Mouse (Mus musculus) right cerebral cortex, postnatal 25 days (tissue): ENCODE data around the gene Nudt3.
"Not testable (repeated sequence)": the region's sequence is repeated elsewhere in the genome, so short reads cannot be mapped to it uniquely, and the experiment has no call there.

Experiments
- DNase-seq: peaks from one replicate; pipeline ENCODE4 v3.0.0; 2022

Nudt3 gene

DNA sequence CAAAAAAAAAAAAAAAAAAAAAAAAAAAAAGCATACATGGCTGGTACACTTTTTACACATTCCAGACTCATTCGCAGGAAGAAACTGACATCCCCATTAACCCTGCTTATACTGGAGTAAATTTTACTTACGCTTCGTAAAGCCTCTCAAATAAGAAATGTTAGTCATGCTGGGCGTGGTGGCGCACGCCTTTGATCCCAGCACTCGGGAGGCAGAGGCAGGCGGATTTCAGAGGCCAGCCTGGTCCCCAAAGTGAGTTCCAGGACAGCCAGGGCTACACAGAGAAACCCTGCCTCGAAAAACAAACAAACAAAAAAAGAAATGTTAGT, 12.2 kb upstream of the Nudt3 start:
- DNase-seq, result not testable (repeated sequence)

- DNase-seq, result peak; percentile 90
These were observed 11.7 kb upstream of the Nudt3 start, which contains the start of gene RPS10-NUDT3 for GRCm38 (mm10) chr17:27634871-27635574. Gene RPS10-NUDT3 (minus strand): TSS chr17:27635222.

- DNase-seq, result peak; percentile 64
These were observed 6.1 kb upstream of the Nudt3 start for GRCm38 (mm10) chr17:27629249-27630020.

DNA sequence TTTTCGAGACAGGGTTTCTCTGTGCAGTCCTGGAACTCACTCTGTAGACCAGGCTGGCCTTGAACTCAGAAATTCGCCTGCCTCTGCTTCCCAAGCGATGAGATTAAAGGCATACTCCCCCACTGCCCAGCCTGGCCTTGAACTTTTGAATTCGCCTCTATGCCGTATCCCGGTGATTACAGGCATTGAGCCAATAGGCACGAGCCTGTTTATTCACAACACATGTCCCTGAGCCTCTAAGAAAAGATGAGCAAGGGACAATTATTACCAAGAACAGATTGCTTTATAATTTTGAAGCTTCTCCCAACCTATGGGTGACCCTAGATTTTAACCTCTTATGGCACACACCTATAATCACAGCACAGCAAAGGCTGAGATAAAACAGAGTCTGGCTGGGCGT, 5.1 kb upstream of the Nudt3 start:
- no peak for DNase-seq

GRCm38 (mm10) chr17:27627451-27627850, 4.2 kb upstream of the Nudt3 start:
- no peak for DNase-seq

DNA sequence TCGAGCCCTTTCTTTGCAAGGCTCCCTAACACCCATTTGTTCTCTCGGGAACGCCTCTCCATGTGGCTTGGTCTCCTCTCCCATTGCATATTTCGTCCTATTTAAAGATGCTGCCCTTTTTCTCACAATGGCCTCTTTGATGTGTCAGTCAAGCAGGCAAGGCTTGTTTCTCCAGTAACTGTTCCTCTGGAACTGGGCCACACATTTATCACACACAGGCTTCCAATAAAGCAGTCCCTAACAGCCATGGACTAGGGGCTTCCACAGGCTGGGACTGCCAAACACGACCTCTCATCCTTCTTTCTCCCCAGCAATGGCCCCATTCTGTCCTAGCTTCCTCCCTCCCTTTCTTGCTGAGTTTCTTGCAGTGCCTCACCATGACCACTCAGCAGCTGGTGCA, 3.4 kb upstream of the Nudt3 start:
- DNase-seq, result no peak

DNA sequence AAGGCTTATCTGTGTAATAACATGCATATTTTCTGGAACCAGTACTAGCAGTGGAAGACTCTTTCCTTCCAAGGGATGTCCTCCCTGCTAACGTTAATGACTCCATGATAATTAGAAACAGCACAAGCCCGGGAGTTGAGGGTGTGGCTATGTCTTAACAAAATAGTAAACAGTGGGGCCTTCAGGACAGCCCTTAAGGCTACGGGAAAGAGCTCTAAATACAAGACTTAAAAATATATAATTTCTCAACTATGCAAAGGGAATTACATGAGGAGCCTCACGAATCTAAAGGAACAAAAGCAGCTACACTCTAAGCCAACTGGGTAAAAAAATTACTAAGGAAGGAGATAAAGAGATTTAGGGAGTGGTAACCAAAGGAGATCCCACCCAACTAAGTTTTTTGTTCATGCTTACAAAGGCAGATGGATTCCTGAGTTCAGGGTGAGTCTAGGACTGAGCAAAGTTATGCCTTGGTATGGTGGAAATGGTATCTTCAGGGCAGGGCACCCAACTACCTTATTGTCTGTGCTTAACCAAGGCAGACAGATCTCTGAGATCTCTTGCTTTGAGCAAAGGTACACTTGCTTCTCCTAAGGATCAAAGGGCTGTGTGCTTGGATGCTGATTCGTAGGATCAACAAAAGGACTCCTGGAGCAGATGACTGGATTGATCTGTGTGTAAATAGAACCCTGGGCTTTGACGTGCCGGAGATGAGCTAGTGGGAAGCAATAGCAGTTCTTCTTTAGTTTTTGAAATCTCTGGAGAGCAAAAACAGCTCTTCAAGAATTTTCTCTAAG, 2.4 kb upstream of the Nudt3 start:
- no peak for DNase-seq

GRCm38 (mm10) chr17:27622611-27623359, 510 bp downstream of the Nudt3 start:
- no peak for DNase-seq

DNA sequence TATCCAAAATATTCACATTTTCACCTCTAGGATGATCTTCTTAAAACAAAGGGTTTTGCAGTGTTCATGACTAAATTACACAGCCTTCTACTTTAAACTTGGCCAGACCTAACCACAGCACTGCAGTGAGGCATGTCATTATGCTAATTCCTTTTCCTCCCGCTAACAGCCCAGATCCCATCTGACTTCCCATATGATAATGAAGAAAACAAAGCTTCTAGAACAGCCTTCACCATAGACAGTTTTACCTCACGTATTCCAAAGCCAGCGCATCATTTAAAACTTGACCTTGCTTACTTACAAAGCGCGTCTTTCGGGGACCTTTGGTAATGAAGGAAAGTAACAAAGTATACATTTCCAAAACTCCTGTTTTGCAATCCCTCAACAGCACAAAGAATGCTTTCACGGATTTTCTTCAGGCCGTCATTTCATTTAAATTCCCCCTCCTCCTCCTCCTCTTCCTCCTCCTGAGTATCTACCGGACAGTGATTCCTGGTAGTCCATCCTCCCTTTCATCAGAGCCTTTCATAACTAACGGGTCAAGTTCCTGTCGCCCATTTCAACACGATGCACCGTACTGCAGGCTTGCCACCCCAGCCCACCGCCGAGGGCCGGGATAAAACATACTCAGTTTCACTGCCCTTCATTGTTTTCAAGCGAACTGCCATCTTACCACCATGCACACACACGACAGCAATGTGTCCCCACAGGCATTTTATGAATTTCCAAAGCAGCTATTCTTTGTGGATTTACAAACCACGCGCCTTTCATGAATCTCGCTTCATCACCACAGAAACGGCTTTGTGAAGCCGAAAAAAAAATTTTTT, 1.4 kb downstream of the Nudt3 start:
- no peak for DNase-seq

DNA sequence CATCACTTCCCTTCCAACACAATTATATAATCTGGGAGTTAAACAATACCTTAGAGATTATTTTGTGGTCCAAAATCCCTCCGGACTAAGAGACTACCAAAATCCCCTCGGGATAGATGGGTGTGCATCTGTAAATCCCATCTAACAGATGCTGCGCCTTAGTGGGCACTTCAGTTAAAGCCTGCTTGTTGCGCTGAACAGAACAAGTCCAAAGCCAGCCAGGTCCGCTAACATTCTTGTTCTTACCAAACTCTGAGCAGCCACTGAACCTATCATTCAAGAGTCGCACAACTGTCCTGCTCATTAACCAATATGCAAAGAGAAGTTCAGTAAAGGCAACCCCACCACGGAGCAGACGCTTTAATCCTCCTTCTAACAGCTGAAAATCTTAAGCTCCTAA, 2.1 kb downstream of the Nudt3 start:
- no peak for DNase-seq

DNA sequence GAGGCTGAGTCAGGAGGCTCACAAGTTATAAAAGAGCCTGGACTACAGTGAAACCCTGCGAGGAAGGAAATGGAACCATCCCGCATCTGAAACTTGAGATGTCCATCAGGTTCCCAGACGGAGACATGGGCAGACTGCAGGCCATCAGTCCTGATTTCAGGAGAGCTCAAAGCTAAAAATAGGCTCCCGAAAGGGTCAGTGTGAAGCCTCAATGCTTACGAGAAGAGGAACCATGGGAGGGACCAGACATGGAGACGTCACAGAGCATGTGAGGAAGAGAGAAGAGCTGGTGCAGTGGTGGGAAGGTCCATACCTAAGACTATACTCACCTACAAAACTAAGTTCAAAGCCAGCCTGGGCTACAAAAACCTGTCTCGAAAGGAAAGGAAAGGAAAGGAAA, 7.9 kb downstream of the Nudt3 start:
- DNase-seq, result no peak

- DNase-seq, result no peak
These were observed 10.3 kb downstream of the Nudt3 start for GRCm38 (mm10) chr17:27613016-27613415.

GRCm38 (mm10) chr17:27611994-27612393, 11.3 kb downstream of the Nudt3 start:
- no peak for DNase-seq

DNA sequence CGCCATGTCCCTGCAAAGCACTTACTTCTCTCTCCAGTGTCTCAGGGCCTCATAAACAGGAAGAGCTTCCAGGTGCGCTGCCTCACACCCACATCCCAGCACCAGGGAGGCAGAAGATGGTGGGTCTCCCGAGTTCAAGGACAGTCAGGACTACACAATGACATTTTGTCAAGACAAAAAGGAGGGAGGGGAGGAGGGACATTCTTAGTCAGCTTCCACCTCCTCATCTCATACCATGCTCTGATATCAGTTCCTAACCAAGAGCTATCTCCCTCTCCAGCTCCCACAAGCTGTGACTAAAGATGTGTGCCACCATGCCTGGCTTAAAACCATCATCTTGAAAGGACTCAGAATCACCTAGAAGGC, 11.8 kb downstream of the Nudt3 start:
- DNase-seq, result no peak

- peak; percentile 79 for DNase-seq
These were observed 12.4 kb downstream of the Nudt3 start for GRCm38 (mm10) chr17:27610679-27611518.

GRCm38 (mm10) chr17:27609576-27609975, 13.7 kb downstream of the Nudt3 start:
- DNase-seq, result no peak

GRCm38 (mm10) chr17:27603522-27604234, 19.6 kb downstream of the Nudt3 start:
- no peak for DNase-seq

- no peak for DNase-seq
These were observed 20.3 kb downstream of the Nudt3 start for GRCm38 (mm10) chr17:27603036-27603435.

DNA sequence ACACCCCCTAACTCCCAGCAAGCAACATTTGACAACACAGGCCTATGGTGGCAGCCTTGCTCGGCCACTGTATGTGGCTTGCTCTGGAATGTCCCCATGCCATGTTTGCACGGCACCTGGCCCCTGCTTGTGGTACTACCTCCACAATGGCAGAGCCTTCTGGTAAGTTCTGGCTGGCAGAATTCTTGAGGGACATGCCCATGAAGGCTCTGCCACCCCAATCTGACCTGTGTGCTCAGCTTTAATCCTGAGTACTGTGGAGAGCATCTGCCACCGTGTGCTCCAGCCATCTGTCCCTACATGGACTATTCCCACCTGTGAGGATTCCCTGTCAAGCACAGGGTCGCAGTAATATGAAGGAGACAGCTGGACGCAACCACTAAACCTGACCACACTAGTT, 22.4 kb downstream of the Nudt3 start:
- DNase-seq, result no peak

DNA sequence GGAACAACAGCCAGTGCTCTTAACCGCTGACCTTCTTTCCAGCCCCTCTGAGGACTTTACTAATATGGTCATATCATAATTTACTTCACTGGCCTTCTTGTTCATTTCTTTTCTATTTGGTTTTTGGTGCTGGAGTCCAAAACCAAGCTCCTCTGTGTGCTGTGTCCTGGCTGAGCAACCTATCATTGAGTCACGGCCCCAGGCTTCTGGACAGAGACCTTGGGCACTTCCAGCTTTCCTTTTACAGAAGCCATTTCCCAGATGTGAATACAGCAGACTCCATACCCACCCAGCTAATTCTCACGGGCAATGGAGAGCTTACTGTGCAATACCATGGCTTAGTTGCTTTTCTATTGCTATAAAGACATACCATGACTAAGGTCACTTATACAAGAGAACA, 23.0 kb downstream of the Nudt3 start:
- no peak for DNase-seq
